Mouse (Mus musculus) urinary bladder, adult 18-20 months (tissue): ENCODE results near the gene Zdhhc1.

ENCODE experiments used
- DNase-seq, 2 experiments: peaks; one replicate each; pipeline ENCODE4 v3.0.0; 2022; ENCODE audit warnings: low spot score in 2 of 2, mixed read lengths in 2 of 2

Zdhhc1 gene

GRCm38 (mm10) chr8:105496439-105497180, at the start of gene Zdhhc1:
Gene Zdhhc1, minus strand, starts transcription at chr8:105496902.
- peak; percentile 86 to 92 for DNase-seq

GRCm38 (mm10) chr8:105545249-105545648, 48.5 kb upstream of the Zdhhc1 start:
- no peak for DNase-seq

DNA sequence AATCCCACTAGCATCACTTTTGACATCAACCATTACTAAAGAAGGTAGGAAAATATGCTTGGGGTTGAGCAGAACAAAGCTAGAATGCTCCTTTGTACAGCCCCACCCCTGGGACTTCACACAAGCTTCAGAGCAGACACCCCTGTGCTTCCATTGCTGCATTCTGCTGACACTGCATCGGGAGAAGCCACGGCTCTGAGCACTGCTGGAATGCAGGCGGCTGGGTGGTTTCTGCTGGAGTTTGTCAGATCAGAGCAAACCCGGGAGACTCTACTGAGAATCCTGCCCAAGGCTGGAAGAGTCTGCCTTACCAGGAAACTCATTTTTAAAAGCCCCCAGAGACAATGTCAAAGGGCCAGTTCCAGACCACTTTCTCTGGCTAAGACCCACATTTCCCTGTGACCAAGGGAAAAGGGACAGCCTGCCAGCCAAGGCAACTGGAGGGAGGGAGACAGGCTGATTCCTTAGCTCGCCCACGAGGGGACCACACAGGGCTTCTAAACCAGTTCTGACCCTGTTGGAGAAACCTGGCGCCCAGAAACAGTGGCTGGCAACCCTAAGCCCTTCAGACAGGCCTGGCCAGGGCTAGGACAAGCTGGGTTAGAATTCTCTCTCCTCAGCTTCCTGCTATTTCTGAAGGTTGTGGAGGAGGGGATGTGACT, 48.0 kb upstream of the Zdhhc1 start:
- DNase-seq: no peak

DNA sequence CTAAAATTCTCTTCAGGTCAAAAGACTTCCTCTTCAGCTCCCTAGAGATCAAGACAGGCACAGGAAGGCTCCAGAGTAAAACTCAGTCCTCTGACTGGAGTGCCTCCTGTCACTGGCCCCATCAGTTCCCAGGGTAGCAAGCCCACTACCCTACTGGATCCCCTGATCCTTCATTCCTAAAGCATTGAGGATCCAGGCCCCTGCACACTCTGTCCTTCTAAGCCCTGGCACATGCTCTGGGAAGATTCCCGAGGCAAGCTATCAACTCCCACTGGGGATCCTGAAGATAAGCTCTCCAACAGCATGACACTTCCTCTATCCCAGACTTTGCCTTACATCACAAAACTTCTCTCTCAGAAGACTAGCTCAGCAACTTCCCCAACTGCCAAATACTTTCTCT, 47.0 kb upstream of the Zdhhc1 start:
- DNase-seq: no peak

DNA sequence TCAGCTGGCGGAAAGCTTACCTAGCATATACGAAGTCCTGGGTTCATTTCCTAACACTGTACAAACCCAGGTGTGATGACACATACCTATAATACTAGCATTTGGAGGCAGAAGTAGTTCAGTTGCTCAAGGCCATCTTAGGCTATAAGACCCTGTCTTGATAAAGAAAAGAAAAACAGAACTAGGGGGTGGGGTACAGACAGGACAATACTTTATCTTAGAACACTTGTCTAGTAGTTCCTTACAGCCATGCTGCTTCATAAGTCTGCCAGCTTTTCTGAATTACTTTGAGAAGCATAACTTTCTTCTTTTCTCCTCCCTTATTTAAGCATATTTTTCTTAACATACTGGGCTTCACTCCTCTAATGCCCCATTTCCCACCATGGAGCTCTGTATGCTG, 46.1 kb upstream of the Zdhhc1 start:
- no peak for DNase-seq

DNA sequence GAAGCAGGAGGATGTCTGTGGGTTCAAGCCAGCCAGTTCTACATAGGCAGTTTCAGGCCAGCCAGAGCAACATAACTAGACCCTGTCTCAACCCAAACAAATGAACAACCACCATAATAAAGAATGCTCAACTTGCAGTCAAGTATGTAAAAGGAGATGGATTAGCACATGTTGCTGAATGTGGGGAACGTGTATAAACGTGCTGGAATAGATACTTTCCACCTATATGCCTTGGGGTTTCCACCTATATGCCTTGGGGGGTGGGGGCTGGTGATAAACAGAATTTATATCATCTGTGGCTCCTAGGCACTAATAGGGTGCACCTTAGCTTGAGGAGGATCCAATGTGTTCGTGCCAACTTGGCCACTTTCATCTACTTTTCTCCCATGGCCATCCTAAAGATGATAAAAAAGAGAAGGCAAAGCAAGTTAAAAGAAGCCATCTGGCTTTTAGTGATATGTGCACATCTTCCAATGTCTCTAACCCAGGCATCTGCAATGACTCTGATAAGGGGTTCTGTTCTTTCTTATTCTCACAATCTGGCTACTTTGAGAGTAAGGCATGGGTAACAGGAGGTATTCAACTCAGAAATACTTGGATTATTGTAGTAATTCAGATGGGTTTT, 45.4 kb upstream of the Zdhhc1 start:
- DNase-seq: no peak

DNA sequence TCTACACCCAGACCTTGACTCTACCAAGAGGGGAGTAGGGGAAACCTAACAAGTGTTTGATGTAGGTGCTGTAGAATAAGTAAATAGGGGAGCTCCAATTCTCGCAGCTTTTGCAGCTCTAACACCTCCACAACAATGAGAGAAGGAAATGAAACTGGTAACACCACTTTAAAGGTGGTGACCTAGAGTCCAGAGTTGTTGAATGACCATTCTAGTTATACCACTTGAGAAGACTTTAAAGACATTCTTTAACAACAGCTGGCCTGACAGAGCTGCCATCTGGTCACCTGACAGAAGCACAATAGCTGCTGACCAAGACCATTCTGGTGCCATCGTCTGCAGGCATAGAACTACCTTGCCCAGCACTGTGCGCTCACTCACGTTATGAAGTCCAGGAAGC, 42.2 kb upstream of the Zdhhc1 start:
- no peak for DNase-seq

GRCm38 (mm10) chr8:105537011-105537677, 40.4 kb upstream of the Zdhhc1 start:
- peak in 1 of 2 experiments; percentile 27 for DNase-seq

DNA sequence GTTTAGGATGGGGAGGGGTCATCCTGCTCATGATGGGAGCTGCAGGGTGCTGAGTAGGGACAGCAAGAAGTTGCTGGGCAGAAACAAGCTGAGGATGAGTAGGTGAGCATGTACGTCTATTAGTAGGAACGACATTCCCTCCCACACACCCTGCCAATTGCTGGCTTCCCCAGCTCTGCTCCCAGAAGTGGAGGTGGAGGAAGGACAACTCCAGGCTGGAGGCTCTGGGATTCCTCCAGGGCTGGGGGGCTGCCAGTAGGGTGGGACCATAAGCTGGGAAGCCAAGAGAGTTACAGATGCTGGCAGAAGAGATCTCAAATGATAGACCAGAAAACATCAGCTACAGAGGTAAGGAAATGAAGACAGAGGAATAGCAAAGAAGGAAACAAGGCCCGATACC, 39.8 kb upstream of the Zdhhc1 start:
- no peak for DNase-seq

DNA sequence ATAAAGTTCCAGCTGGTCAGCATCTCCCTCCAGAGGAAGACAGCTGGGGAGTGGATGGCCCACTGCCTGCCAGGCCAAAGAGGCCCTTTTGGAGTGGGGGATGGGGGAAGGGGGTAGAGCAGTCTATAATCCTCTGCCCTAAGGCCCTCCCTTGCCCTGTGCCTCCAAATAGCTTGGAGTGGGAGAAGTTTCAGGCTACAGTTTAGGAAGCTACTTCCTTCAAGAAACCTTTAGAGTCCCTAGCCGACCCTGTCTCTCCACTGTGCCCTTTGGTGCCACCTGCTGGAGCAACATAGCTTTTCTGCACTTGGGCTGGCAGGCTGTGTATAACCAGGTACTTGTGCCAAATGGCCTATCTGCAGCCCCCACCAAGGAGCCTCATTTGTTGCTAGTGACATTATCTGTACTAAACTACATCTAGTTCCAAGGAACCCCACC, 37.2 kb upstream of the Zdhhc1 start:
- DNase-seq: peak; percentile 45 to 63

- DNase-seq: no peak
Measured at GRCm38 (mm10) chr8:105533439-105533838, 36.7 kb upstream of the Zdhhc1 start.

DNA sequence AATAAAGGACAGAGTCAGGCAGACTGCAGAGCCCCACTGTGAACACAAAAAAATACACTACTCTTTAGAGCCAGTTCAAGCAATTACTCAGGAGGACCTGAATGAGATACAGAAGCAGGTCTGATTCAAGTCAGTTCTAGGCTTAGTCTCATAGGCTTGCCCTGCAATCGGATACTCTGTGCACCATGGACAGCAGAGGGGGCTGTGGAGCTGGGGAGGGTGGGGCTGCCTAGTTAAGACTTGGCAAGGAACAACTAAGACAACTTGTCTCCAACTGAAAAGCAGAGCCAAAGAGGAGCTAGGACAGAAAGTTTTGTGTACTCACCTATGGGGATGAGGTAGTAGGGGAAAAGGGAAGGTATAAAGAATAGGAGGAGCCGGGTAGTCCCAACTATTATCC, 35.1 kb upstream of the Zdhhc1 start:
- peak in 1 of 2 experiments; percentile 61 for DNase-seq

DNA sequence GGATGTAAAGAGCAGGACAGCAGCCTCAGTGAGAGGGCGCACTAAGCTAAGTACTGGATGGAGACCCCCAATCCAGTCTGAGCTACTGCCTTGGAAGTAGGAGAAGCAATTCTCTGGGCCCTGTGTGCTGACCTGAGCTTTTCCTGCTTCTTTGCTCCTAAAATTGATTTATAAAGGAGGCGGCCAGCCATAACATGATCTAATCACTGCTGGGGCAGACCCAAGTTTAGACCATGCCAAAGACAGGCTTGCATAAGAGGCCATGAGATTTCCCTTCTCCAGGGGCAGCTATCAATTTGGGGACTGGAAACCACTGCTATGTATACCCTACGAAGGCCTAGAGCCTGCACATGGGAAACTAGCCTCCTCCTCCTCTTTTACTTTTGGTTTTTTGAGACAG, 32.6 kb upstream of the Zdhhc1 start:
- DNase-seq: peak in 1 of 2 experiments; percentile 52

DNA sequence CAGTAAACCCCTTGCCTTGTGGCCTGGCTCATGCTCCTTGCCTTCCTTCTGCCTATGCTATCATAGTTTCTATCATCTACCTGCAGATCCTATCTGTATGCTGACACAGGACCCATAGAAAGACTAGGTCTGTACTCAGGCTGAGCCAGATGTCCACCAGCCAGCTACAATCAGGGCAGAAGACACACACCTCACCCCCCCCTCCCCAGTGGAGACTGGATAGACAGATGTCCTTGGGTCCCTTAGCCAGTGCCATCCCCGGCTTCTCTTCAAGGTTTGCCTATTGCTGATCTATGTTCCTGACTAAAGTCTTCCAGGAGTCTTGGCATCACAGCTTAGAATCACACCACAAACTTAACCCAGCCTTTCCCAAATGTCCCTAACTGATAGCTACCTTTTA, 31.5 kb upstream of the Zdhhc1 start:
- no peak for DNase-seq

DNA sequence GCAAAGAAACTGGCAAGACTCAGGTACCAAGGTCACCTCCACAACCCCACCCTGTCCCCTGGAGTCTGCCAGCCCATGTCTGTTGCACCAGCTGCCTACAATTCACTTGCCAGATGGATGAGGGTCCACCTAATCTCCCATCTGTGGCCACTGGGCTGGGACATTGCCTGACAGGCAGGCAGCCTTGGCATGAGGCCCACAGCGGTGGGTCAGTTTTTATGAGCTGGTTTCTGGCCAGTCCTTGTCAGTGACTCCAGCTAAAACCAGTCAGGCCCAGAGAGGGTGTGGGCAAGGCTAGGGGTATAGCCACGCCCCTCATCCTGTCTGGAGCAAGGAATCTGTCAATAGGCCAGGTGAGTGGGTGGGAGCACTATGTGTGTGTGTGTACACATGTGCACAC, 30.4 kb upstream of the Zdhhc1 start:
- DNase-seq: no peak

DNA sequence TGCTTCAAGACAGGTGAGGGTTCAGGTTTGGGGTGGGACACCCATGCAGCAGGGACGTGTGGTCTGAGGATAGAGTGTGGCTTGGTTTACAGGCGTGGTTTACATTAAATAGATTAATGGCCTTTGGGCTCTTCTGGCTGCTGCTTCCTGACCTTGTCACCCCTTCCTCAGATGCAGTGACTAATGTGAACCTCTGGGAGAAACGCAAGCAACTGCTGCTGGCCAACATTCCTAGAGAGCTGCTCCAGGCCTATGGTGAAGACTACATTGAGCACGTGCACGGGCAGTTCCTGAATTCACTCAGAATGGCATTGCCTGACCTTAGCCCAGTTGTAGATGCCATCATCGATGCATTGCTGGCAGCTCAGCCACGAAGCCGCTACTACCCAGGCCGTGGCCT, 26.2 kb upstream of the Zdhhc1 start:
- DNase-seq: no peak

- no peak for DNase-seq
Measured at GRCm38 (mm10) chr8:105521995-105522769, 25.5 kb upstream of the Zdhhc1 start.

- no peak for DNase-seq
Measured at GRCm38 (mm10) chr8:105521061-105521460, 24.4 kb upstream of the Zdhhc1 start.

GRCm38 (mm10) chr8:105520521-105520920, 23.8 kb upstream of the Zdhhc1 start:
- no peak for DNase-seq

- no peak for DNase-seq
Measured at GRCm38 (mm10) chr8:105519591-105519990, 22.9 kb upstream of the Zdhhc1 start.
